Mouse (Mus musculus) heart, embryonic 13.5 days (tissue): ENCODE data around the gene Fth1. TPM values are rescaled to one million over a fixed set of nuclear protein-coding genes. Genes with fewer than 3 reads are reported as not detected.

ENCODE experiments used
- ATAC-seq: fragments of 200-750 bp; cut with Nextera tagmentation; 2 replicates; pipeline ENCODE4 v1.8.0; 2017; ENCODE audit warnings: moderate TSS enrichment; ENCODE audit not compliant: insufficient number of reproducible peaks, low FRiP score, low TSS enrichment; ENCODE audit errors: extremely low read depth
- H3K27ac ChIP-seq: fragments of 300-500 bp; sonication (generic); replicated peaks from 2 replicates; pipeline ENCODE4 v1.5.1; 2015; ENCODE audit warnings: moderate library complexity, mild to moderate bottlenecking, inconsistent platforms
- H3K27me3 ChIP-seq: fragments of 300-500 bp; sonication (generic); replicated peaks from 2 replicates; pipeline ENCODE4 v1.6.1; 2015; ENCODE audit warnings: mild to moderate bottlenecking, inconsistent platforms
- H3K36me3 ChIP-seq: fragments of 300-500 bp; sonication (generic); 2 replicates; pipeline ENCODE4 v1.6.1; 2015; ENCODE audit warnings: mild to moderate bottlenecking, inconsistent platforms
- H3K4me1 ChIP-seq: fragments of 300-500 bp; sonication (generic); 2 replicates; pipeline ENCODE4 v1.6.1; 2015; ENCODE audit warnings: inconsistent platforms
- H3K4me2 ChIP-seq: fragments of 300-500 bp; sonication (generic); 2 replicates; pipeline ENCODE4 v1.6.1; 2015; ENCODE audit warnings: inconsistent platforms, mild to moderate bottlenecking, moderate library complexity
- H3K4me3 ChIP-seq: fragments of 300-500 bp; sonication (generic); 2 replicates; pipeline ENCODE4 v1.5.1; 2015; ENCODE audit warnings: moderate library complexity, mild to moderate bottlenecking, inconsistent platforms
- H3K9ac ChIP-seq: fragments of 300-500 bp; sonication (generic); 2 replicates; pipeline ENCODE4 v1.6.1; 2015; ENCODE audit warnings: inconsistent platforms, mild to moderate bottlenecking, moderate library complexity
- H3K9me3 ChIP-seq: fragments of 300-500 bp; sonication (generic); 2 replicates; pipeline ENCODE4 v1.6.1; 2016; ENCODE audit warnings: inconsistent platforms
- WGBS: fragments of 180-500 bp; shearing (Covaris S2); methylation state at CpG from one replicate; pipeline ENCODE4 v1.1.7; 2015; ENCODE audit warnings: mixed read lengths; 5-methylcytosine and 5-hydroxymethylcytosine counted together
- polyA plus RNA-seq: library from polyadenylated mRNA; unstranded; fragments of >200 nt; fragmentation: Nextera tagmentation; extraction: Ambion mirVana; gene quantifications from 2 replicates; pipeline ENCODE4 v1.2.1, GENCODE M21; 2015

Fth1 gene
- polyA plus RNA-seq, 1 experiment from 2014 or later: 2,554 TPM

- ATAC-seq: no peak
- Histone ChIP-seq H3K4me2 (no peak overlapping the region), H3K4me3 (no peak overlapping the region), H3K27ac (no peak overlapping the region), H3K9ac (no peak overlapping the region), H3K4me1 (peaks cover 24% of the 10 kb centered on the region), H3K27me3 (no peaks in the 10 kb centered on the region), H3K36me3 (peaks cover 67% of the 10 kb centered on the region), H3K9me3 (no peaks in the 10 kb centered on the region)
- WGBS: 35% methylated on average over 8 of the region's 8 CpGs
Measured at GRCm38 (mm10) chr19:10033211-10033973, 53.0 kb downstream of the Fth1 start.

DNA sequence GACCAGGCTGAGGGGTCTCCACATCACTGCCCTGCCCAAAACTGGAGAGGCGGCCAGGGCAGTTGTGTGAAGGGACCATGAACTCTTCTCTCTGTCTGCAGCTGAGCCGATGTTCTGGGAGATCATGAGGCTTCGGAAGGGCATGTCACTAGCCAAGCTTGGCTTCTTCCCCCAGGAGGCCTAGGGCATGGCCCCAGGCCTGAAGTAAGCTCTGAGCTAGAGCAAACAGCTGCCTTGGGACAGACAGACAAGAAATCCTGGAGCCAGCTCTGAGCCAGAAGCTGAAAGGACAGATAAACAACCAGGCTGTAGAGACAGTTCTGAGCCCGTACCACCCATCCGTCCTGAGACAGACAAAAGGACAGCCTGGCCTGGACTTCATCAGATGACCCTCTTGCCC is 54.0 kb downstream of the Fth1 start:
- H3K27ac ChIP-seq: no peak overlapping the region
- no peaks in the 10 kb centered on the region for H3K9me3 ChIP-seq
- peaks cover 34% of the 10 kb centered on the region for H3K4me1 ChIP-seq
- no peak overlapping the region for H3K4me3 ChIP-seq
- H3K36me3 ChIP-seq: peaks cover 57% of the 10 kb centered on the region
- H3K4me2 ChIP-seq: no peak overlapping the region
- 84% methylated on average over 5 of the region's 5 CpGs for WGBS
- ATAC-seq: no peak
- H3K9ac ChIP-seq: peak overlapping the region; percentile 34; the same call in 1 of the 2 replicates
- H3K27me3 ChIP-seq: no peaks in the 10 kb centered on the region

Other genes with a start within 250 kb of the Fth1 start
- gene Scgb2a2, start 133.0 kb upstream of the Fth1 start, polyA plus RNA-seq: not detected in 2 replicates
- 68.6 and 69.4 TPM in 2 replicates for gene Incenp, start 81.0 kb upstream of the Fth1 start, polyA plus RNA-seq
- gene Best1, start 21.0 kb downstream of the Fth1 start, polyA plus RNA-seq: 0.23 and 0.27 TPM in 2 replicates
- 32.5 and 36.7 TPM in 2 replicates for gene Rab3il1, start 21.1 kb downstream of the Fth1 start, polyA plus RNA-seq
- gene Fads3, start 61.0 kb downstream of the Fth1 start, polyA plus RNA-seq: 39.4 and 41.9 TPM in 2 replicates
- 47.1 and 50.3 TPM in 2 replicates for gene Fads2, start 121.1 kb downstream of the Fth1 start, polyA plus RNA-seq
- 54.8 and 58.9 TPM in 2 replicates for gene Fads1, start 202.3 kb downstream of the Fth1 start, polyA plus RNA-seq
- gene Tmem258, start 223.4 kb downstream of the Fth1 start, polyA plus RNA-seq: 399 and 448 TPM in 2 replicates
- 49.0 and 56.8 TPM in 2 replicates for gene Fen1, start 223.6 kb downstream of the Fth1 start, polyA plus RNA-seq